Mouse (Mus musculus): ENCODE data around the gene Gm16181. TPM values are rescaled to one million over a fixed set of nuclear protein-coding genes. Genes with fewer than 3 reads are reported as not detected.
"Not testable (repeated sequence)": the region's sequence is repeated elsewhere in the genome, so short reads cannot be mapped to it uniquely, and the experiment has no call there.

Gene Gm16181
- total RNA-seq, 2 experiments from 2014 or later: not detected

- DNase-seq: no peak
These were observed 4.8 kb downstream of the Gm16181 start for GRCm38 (mm10) chr17:35225456-35225855.

GRCm38 (mm10) chr17:35226561-35227046, 6.0 kb downstream of the Gm16181 start:
- intact Hi-C loops (cut with DNase I; ENCODE audit: low total_unique reads): no loop called here
- DNase-seq: no peak

More at GRCm38 (mm10) chr17:35225456-35225855, 4.8 kb downstream of the Gm16181 start:
- intact Hi-C loops (cut with DNase I; ENCODE audit: low total_unique reads): no loop called here

DNA sequence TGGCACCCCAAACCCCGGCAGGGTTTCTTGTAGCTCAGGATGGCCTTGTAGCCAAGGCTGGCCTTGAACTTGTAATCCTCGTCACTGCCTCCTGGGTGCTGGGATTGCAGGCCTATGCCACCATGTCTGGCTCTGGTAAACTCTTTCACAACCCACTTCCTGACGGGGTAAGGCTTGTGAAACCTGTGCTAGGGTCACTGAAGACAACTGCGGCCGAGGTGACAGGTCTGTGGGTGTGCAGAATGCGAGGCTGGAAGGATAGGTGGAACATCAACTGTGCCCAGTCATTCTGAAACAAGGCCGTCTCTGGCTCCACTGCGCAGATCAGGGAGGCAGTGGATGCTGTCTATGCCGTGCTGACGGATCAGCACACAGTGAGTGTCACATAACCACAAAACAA, 10.4 kb downstream of the Gm16181 start:
- intact Hi-C loops (cut with DNase I; ENCODE audit: low total_unique reads): loop anchor here (2.0 kb wide), 1 partner anchor 60 kb away; no protein-coding TSS in a partner anchor
- no peak for DNase-seq

- intact Hi-C loops (cut with DNase I; ENCODE audit: low total_unique reads): loop anchor here (2.0 kb wide), 1 partner anchor 53 kb away; no protein-coding TSS in a partner anchor
- DNase-seq: peak; percentile 80
These were observed 11.4 kb downstream of the Gm16181 start for GRCm38 (mm10) chr17:35232043-35232442.

- DNase-seq: no peak
- intact Hi-C loops (cut with DNase I; ENCODE audit: low total_unique reads): loop anchor here (2.0 kb wide), 1 partner anchor 54 kb away; no protein-coding TSS in a partner anchor
These were observed 12.0 kb downstream of the Gm16181 start for GRCm38 (mm10) chr17:35232659-35233058.

- intact Hi-C loops (cut with DNase I; ENCODE audit: low total_unique reads): loop anchor here (2.0 kb wide), 1 partner anchor 55 kb away; no protein-coding TSS in a partner anchor
- no peak for DNase-seq
These were observed 12.7 kb downstream of the Gm16181 start, which contains the start of gene Atp6v1g2 for GRCm38 (mm10) chr17:35233114-35233980. TSS of gene Atp6v1g2 (plus strand) at chr17:35233660.

- DNase-seq; intact Hi-C loops (cut with DNase I; ENCODE audit: low total_unique reads): not testable (repeated sequence)
These were observed 13.5 kb downstream of the Gm16181 start for GRCm38 (mm10) chr17:35234090-35234489.

- no peak for DNase-seq
- intact Hi-C loops (cut with DNase I; ENCODE audit: low total_unique reads): no loop called here
These were observed 14.3 kb downstream of the Gm16181 start for GRCm38 (mm10) chr17:35234903-35235302.

DNA sequence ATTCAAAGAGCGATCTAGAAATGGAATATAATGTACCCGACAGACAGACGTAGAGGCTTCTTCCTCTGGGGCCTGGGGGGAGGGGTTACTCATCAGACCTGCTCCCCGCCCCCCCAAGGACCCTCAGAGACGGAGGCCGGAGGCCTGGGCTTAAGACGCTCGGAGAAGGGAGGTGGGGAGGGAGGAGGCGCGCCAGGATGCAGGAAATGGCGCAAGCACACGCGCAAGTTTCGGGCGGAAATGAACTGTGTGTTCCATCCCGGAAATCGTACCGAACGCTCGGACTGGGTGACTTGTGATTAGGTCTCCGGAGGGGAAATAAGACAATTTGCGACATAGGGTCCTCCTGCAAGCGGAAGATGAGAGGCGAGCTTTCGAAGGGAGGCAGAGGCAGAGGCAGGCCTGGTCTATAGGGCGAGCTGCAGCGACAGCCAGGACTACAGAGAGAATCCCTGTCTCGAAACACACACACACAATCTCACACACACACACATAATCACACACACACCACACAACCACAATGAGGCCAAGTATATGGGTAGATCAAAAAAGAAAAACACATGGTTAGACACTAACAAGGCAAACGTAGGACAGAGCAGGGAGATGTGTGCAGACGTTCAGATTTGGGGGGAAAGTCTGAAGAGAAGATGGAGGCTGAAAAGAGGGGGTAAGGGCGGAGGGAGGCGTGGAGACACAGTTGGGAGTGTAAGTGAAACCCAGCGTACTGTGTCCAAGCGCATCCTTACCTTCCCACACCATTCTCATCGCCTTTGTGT, 15.2 kb downstream of the Gm16181 start, which contains the start of gene Nfkbil1:
Gene Nfkbil1 (minus strand): TSS at position 179 of the 776 bp plus-strand sequence.
- DNase-seq: peak; percentile 90
- intact Hi-C loops (cut with DNase I; ENCODE audit: low total_unique reads): no loop called here

GRCm38 (mm10) chr17:35236390-35236746, 15.7 kb downstream of the Gm16181 start:
- peak; percentile 95 for DNase-seq
- intact Hi-C loops (cut with DNase I; ENCODE audit: low total_unique reads): no loop called here

DNA sequence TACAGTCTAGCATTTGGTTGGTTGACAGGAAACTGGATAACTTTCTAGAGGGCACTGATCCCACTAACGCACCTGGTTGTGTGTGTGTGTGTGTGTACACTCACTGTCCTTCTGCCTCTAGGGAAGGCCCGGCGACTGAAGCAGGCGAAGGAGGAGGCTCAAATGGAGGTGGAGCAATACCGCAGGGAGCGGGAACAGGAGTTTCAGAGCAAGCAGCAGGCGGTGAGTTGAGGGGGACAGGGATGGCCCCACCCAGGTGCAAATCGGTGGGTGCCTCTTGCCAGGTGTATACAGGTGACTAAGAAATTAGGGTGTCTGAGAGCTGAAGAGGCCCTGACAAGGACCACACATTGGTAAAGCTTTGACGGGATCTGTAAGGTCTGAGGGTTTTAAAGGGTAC, 16.4 kb downstream of the Gm16181 start:
- intact Hi-C loops (cut with DNase I; ENCODE audit: low total_unique reads): no loop called here
- no peak for DNase-seq

- DNase-seq: no peak
- intact Hi-C loops (cut with DNase I; ENCODE audit: low total_unique reads): no loop called here
These were observed 16.9 kb downstream of the Gm16181 start for GRCm38 (mm10) chr17:35237504-35237903.

GRCm38 (mm10) chr17:35239700-35240099, 19.1 kb downstream of the Gm16181 start:
- intact Hi-C loops (cut with DNase I; ENCODE audit: low total_unique reads): no loop called here
- DNase-seq: no peak

- no peak for DNase-seq
- intact Hi-C loops (cut with DNase I; ENCODE audit: low total_unique reads): no loop called here
These were observed 20.0 kb downstream of the Gm16181 start for GRCm38 (mm10) chr17:35240384-35241304.

DNA sequence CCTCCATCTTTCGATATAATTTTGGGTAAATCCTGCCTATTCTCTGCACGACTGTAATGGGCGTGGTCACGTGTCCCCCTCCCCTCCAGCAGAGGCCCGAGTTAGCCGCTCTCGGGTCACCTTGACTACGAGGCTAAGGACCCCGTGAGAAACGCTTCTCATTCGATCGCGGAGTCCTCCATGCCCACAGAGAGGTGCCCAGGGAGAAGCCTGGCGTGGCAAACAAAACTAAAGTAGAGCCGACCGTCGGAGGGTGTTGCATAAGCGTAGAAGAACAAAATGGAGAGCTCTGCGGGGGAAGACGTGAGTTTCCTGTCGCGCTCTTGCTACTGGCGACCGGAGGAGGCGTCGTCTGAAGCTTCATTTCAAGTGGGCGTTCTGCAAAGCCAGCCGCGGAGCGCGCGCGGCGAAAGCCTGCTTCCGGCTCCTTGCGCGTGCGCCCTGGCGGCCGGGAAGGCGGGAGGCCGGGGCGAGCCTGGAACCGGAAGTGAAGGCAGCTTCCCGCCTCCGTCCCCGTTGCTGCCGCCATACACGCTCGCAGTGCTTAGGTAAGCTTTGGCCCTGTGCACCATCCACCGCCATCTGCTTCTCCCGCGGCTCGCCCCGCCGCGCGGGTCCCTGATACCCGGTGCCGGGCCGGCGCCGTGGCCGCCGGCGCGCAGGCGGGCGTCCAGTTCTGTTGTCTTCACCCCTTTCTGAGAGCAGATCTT, 20.8 kb downstream of the Gm16181 start, which contains the start of gene Ddx39b:
Gene Ddx39b (plus strand): TSS at position 442 of the 710 bp plus-strand sequence.
- intact Hi-C loops (cut with DNase I; ENCODE audit: low total_unique reads): no loop called here

DNA sequence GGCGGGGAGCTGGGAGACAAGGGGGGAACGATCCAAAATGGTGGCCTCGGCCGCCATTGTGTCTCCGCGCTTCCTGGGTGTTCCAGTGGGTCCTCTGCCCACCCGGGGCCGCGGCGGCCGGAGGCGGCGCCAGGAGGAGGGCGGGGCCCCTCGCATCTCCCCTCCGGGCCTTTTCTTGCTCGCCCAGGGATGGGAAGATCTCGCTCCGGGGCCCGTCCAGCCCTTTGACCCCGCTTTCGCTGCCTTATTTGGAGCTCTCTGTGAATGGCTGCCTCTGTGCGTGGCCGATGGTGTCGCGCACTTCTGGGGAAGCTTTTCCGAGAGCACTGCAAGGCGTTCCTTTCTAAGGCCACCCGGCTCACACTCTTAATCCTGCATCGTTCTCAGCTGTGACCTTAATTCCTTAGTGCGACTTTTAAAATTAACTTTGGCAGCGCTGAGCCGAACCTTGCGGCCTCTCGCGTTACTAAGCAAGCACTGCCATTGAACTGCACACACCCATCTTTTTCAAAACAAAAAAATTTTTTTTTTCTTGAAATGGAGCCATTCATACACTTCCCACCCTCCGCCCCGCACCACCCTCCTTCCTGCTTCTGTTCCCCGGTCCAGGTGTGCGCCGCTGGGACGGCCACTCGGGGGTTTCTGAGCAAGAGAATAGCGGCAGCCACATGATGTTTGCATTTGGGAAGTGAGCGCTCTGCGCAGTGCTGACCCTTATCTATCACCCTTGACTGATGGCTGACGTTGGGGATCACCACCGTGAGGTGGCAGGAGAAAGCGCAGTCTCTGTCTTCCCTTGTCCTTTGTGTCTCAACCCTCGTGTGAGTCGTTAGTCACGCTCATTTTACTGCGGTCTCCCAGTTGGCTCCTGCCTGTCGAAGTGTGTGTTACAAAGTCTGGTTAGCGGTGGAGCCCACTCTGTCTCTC, 21.6 kb downstream of the Gm16181 start:
- intact Hi-C loops (cut with DNase I; ENCODE audit: low total_unique reads): no loop called here
- peak; percentile 61 for DNase-seq

More for the DNA sequence above, 20.8 kb downstream of the Gm16181 start, which contains the start of gene Ddx39b:
- peak; percentile 96 for DNase-seq

DNA sequence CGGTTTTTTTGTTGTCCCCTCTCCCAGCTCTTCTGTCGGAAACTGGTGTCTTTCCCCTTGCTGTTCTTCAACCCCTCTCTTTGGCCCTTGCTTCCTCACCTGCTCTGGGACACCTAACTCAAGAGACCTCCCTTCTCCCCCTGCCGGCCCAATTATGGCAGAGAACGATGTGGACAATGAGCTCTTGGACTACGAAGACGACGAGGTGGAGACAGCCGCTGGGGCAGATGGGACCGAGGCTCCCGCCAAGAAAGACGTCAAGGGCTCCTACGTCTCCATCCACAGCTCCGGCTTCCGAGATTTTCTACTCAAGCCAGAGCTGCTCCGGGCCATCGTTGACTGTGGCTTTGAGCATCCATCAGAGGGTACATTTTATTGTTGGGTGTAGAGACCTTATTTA, 22.5 kb downstream of the Gm16181 start:
- intact Hi-C loops (cut with DNase I; ENCODE audit: low total_unique reads): no loop called here
- DNase-seq: peak; percentile 64

All from gastrocnemius, postnatal 14 days (tissue).